Mouse (Mus musculus) liver, postnatal 0 days (tissue): ENCODE measurements around the gene Trim41.

Experiments used
- CTCF ChIP-seq: sonication (generic); IDR thresholded peaks from 2 replicates; pipeline ENCODE4 v1.5.1; 2016; ENCODE audit warnings: antibody characterized with exemption, low read depth
- EP300 ChIP-seq: IDR thresholded peaks from 2 replicates; pipeline ENCODE4 v1.6.1; 2016; ENCODE audit warnings: antibody characterized with exemption, low read depth, mild to moderate bottlenecking

- TF ChIP-seq EP300, result no peak
- no peak for TF ChIP-seq CTCF
Measured at GRCm38 (mm10) chr11:48843202-48843601, 26.0 kb upstream of the Trim41 start.
